Mouse (Mus musculus): Measurements from ENCODE around the gene Ube2e1. TPM values are rescaled to one million over a fixed set of nuclear protein-coding genes. Genes with fewer than 3 reads are reported as not detected.

The Ube2e1 gene
- polyA plus RNA-seq, 1 experiment from 2014 or later: 64.2 TPM

- Histone ChIP-seq H3K9me3 (ENCODE audit: control insufficient read depth, low read length) (no peaks in the 10 kb centered on the region), H3K4me3 (ENCODE audit: low read depth, low read length) (no peak overlapping the region), H3K27me3 (ENCODE audit: control insufficient read depth, insufficient read depth, low read length) (no peaks in the 10 kb centered on the region), H3K9ac (ENCODE audit: low read length) (no peak overlapping the region), H3K4me2 (ENCODE audit: low read depth) (no peak overlapping the region), H3K4me1 (ENCODE audit: control insufficient read depth, insufficient read depth, low read length) (no peaks in the 10 kb centered on the region), H3K36me3 (ENCODE audit: control insufficient read depth, insufficient read depth, low read length) (no peaks in the 10 kb centered on the region), H3K27ac (ENCODE audit: low read depth, low read length) (no peak overlapping the region)
- WGBS: 70% methylated on average over 5 of the region's 5 CpGs
- ATAC-seq (ENCODE audit: insufficient read depth, low FRiP score, low TSS enrichment): no peak
- DNase-seq (ENCODE audit: low spot score): no peak
Observed at GRCm38 (mm10) chr14:18233981-18234960, 97.4 kb downstream of the Ube2e1 start.

DNA sequence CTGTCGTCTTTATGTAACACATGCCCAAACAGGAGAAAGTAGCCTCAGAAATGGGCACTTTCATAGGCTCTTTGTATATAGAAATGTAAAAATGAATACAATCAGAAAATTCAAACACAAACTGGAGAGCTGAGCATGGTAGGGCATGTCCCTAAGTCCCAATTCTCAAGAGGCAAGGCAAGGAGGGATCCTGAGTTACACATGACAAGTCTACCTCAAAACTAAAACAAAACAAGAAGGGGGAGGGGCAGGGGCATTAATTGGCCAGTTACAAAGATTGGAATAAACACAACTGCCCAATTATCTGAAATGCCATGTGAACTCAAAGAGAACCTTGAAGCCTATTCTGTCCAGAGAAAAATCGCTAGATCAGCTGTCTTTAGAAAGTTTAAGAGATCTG lies 98.6 kb downstream of the Ube2e1 start:
- H3K4me3 ChIP-seq (ENCODE audit: low read depth, low read length): no peak overlapping the region
- H3K4me2 ChIP-seq (ENCODE audit: low read depth): no peak overlapping the region
- DNase-seq (ENCODE audit: low spot score) (no peak), ATAC-seq (ENCODE audit: insufficient read depth, low FRiP score, low TSS enrichment) (no peak)
- H3K27ac ChIP-seq (ENCODE audit: low read depth, low read length): no peak overlapping the region
- no peaks in the 10 kb centered on the region for H3K36me3 ChIP-seq (ENCODE audit: control insufficient read depth, insufficient read depth, low read length)
- 89% methylated on average over 2 of the region's 2 CpGs for WGBS
- no peaks in the 10 kb centered on the region for H3K4me1 ChIP-seq (ENCODE audit: control insufficient read depth, insufficient read depth, low read length)
- H3K9ac ChIP-seq (ENCODE audit: low read length): no peak overlapping the region
- H3K9me3 ChIP-seq (ENCODE audit: control insufficient read depth, low read length): no peaks in the 10 kb centered on the region
- H3K27me3 ChIP-seq (ENCODE audit: control insufficient read depth, insufficient read depth, low read length): no peaks in the 10 kb centered on the region

Other genes with a start within 250 kb of the Ube2e1 start
- 4.7 and 5.4 TPM in 2 replicates for gene Nr1d2, start 92.7 kb downstream of the Ube2e1 start, polyA plus RNA-seq (2014; fragmentation: Nextera tagmentation; extraction: Ambion mirVana)
- gene Nkiras1, start 60.7 kb downstream of the Ube2e1 start, polyA plus RNA-seq (2014; fragmentation: Nextera tagmentation; extraction: Ambion mirVana): 16.2 and 17.3 TPM in 2 replicates
- 393 and 397 TPM in 2 replicates for gene Rpl15, start 60.5 kb downstream of the Ube2e1 start, polyA plus RNA-seq (2014; fragmentation: Nextera tagmentation; extraction: Ambion mirVana)

Data from neural tube, embryonic 11.5 days (tissue).